Mouse (Mus musculus): ENCODE results near the gene Zfp865. TPM values are rescaled to one million over a fixed set of nuclear protein-coding genes. Genes with fewer than 3 reads are reported as not detected.

Gene Zfp865
- total RNA-seq (2014; fragmentation: Nextera tagmentation), result 50.6 and 54.8 TPM in 2 replicates
- total RNA-seq (2017), result 17.5 and 19.9 TPM in 2 replicates
- polyA plus RNA-seq (2012), result 121 and 146 TPM in 2 replicates

DNA sequence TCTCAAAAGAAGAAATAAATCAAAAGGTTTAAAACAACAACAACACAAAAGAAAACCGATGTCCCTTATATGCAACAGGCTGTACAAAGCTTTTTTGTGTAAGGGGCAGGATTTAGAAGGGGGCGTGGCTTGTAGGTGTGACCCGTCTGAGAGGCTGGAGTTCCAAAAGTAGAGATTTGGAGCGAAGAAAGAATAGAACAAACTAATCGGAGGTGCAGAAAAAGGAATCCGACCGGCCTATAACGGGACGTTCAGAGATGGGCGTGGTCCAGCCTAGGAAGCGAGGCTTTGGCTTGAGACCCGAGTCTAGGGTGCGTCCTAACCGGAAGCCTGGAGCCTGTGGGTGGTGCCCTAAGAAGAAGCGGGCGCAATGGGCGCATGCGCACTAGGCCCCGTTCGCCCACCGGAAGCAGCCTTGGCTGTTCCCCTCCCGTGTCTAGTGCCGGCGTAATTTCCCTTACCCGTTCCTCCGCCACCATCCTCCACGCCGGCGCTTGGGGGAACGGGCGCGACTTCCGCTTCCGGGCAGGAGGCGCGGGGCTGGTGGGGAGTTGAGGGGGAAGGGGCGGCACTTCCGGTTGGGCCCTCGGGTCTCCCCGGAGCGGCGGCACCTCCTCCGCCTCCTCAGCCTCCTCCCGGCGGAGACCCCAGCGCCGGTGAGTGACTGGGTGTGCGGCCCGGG lies at the start of gene Zfp865, which contains the start of gene Ccdc106:
Gene Zfp865, plus strand, starts transcription at position 377 of the 682 bp plus-strand sequence.
Gene Ccdc106, plus strand, starts transcription at position 554 of the 682 bp plus-strand sequence.
- peak; percentile 83 for ATAC-seq (ENCODE audit: extremely low read depth, insufficient number of reproducible peaks, low FRiP score, poor library complexity, severe bottlenecking)
- Histone ChIP-seq H3K4me3 (ENCODE audit: low read depth, low read length) (peak within 1 kb of the TSS; percentile 80), H3K4me1 (ENCODE audit: insufficient read depth, low read depth, low read length) (peaks cover 70% of the 10 kb centered on the region), H3K27me3 (ENCODE audit: insufficient read depth, low read length) (no peaks in the 10 kb centered on the region), H3K36me3 (replicated peaks) (peaks cover 61% of the 10 kb centered on the region), H3K9me3 (replicated peaks) (peaks cover 13% of the 10 kb centered on the region)
- DNase-seq (ENCODE audit: low spot score), result peak; percentile 93
- TF ChIP-seq CTCF (IDR thresholded peaks at IDR 0.05; ENCODE audit: low read depth, low read length), result no peak
- no peak for TF ChIP-seq GATA2 (IDR thresholded peaks at IDR 0.05; ENCODE audit: borderline replicate concordance, low read depth, low read length)

DNA sequence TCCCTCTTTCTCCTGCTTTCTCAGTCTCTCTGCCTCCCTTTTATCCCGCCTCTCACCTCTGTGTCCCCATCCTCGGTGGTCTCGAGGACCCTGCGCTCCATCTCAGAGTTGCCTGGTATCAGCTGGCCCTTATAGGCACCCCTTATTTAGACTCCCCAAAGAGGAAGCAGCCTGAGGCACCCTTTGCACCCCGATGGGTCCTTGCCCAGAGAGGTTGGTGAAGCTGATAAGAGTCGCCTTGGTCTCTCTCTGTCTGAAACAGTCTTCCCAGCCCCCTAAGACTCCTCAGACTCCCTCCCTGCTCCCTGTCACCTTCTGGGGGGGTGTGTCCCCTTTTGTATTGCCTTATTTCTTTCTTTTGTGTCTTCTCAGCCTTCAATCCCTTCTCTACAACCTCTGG lies 49.1 kb upstream of the Zfp865 start, which contains the start of gene Sbk3:
Gene Sbk3, minus strand, starts transcription at position 101 of the 400 bp plus-strand sequence.
- no peak for TF ChIP-seq GATA2 (IDR thresholded peaks at IDR 0.05; ENCODE audit: borderline replicate concordance, low read depth, low read length)
- no peak for TF ChIP-seq TAL1 (conservative IDR thresholded peaks at IDR 0.05; ENCODE audit: low read depth, low read length)
- no peak for TF ChIP-seq POLR2AphosphoS5 (IDR thresholded peaks at IDR 0.05; ENCODE audit: insufficient replicate concordance, low read depth, low read length)
- TF ChIP-seq GATA1 (IDR thresholded peaks at IDR 0.05; ENCODE audit: borderline replicate concordance, low read length), result no peak
- no peak for TF ChIP-seq CTCF (IDR thresholded peaks at IDR 0.05; ENCODE audit: low read depth, low read length)
- H3K4me3 ChIP-seq (ENCODE audit: low read depth, low read length), result no peak within 1 kb of the TSS
- DNase-seq (ENCODE audit: low spot score), result no peak

DNA sequence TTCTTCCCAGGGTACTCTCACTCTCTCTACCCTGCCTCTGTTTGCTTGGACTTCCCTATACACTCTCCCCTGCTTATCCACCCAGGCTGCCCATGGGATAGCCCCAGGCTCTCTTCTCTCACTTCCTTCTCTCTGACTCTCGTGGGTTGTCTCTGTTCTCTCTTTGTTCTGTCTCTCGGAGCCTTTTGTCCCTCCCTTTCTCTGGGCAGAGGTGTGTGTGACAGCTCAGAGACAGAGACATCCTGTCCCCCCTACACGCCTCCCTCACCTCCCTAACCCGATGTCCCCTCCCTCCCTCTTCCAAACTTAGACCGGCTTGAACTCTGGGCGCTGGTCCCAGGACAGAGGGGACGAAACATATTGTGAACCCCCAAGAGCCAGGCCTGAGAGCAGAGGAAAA lies 48.5 kb upstream of the Zfp865 start:
- no peak overlapping the region for H3K4me3 ChIP-seq (ENCODE audit: low read depth, low read length)
- TF ChIP-seq TAL1 (conservative IDR thresholded peaks at IDR 0.05; ENCODE audit: low read depth, low read length), result no peak
- TF ChIP-seq POLR2AphosphoS5 (IDR thresholded peaks at IDR 0.05; ENCODE audit: insufficient replicate concordance, low read depth, low read length), result no peak
- no peak for TF ChIP-seq CTCF (IDR thresholded peaks at IDR 0.05; ENCODE audit: low read depth, low read length)
- TF ChIP-seq GATA2 (IDR thresholded peaks at IDR 0.05; ENCODE audit: borderline replicate concordance, low read depth, low read length), result no peak
- TF ChIP-seq GATA1 (IDR thresholded peaks at IDR 0.05; ENCODE audit: borderline replicate concordance, low read length), result no peak
- ATAC-seq (ENCODE audit: extremely low read depth, insufficient number of reproducible peaks, low FRiP score, poor library complexity, severe bottlenecking) (no peak), DNase-seq (ENCODE audit: low spot score) (no peak)
- no peaks in the 10 kb centered on the region for H3K36me3 ChIP-seq (replicated peaks)
- peaks cover under 1% of the 10 kb centered on the region for H3K9me3 ChIP-seq (replicated peaks)
- peaks cover 2% of the 10 kb centered on the region; the same call in 1 of the 2 replicates for H3K4me1 ChIP-seq (ENCODE audit: insufficient read depth, low read depth, low read length)
- H3K27me3 ChIP-seq (ENCODE audit: insufficient read depth, low read length), result peaks cover 26% of the 10 kb centered on the region

More for the DNA sequence above, 49.1 kb upstream of the Zfp865 start, which contains the start of gene Sbk3:
- no peaks in the 10 kb centered on the region for H3K9me3 ChIP-seq (replicated peaks)
- peaks cover 26% of the 10 kb centered on the region for H3K27me3 ChIP-seq (ENCODE audit: insufficient read depth, low read length)
- H3K36me3 ChIP-seq (replicated peaks), result no peaks in the 10 kb centered on the region
- no peak for ATAC-seq (ENCODE audit: extremely low read depth, insufficient number of reproducible peaks, low FRiP score, poor library complexity, severe bottlenecking)
- H3K4me1 ChIP-seq (ENCODE audit: insufficient read depth, low read depth, low read length), result peaks cover 2% of the 10 kb centered on the region; the same call in 1 of the 2 replicates

DNA sequence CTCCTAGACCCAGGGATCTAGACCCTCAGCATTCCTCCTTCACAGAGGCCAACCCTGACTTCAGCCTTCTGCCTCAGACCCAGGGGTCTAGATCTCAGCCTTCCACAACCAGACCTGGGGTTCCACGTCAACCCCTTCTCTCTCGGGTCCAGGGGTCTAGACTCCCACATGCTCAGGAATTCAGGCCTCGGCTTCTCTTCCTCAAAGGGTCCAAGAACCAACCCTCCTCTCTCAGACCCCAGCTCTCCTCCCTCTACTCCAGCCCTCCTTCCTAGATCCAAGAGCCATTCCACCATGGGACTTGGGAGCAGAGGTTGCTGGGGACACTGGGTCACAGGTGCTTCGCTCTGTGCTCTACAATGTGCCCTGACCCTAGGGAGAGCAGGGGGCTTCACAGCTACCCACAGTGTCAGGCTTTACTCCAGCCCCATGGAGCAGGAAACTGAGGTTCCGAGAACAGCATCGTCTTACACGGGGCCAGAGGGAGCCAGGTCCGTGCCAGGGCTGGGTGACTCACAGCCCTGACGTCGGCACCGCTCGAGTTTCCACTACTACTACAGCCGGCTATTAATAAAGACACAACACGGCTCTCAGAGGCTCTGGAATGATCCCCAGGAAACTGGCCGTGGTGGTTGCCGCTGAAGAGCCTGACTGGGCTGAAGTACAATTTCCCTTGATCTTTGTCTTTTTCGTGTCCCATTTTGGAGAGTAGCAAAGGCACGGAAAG lies 47.7 kb upstream of the Zfp865 start:
- Histone ChIP-seq H3K36me3 (replicated peaks) (no peaks in the 10 kb centered on the region), H3K4me3 (ENCODE audit: low read depth, low read length) (no peak overlapping the region), H3K4me1 (ENCODE audit: insufficient read depth, low read depth, low read length) (peaks cover 2% of the 10 kb centered on the region; the same call in 1 of the 2 replicates), H3K27me3 (ENCODE audit: insufficient read depth, low read length) (peaks cover 24% of the 10 kb centered on the region), H3K9me3 (replicated peaks) (peaks cover 3% of the 10 kb centered on the region)
- TF ChIP-seq POLR2AphosphoS5 (IDR thresholded peaks at IDR 0.05; ENCODE audit: insufficient replicate concordance, low read depth, low read length) (no peak), CTCF (IDR thresholded peaks at IDR 0.05; ENCODE audit: low read depth, low read length) (no peak), GATA2 (IDR thresholded peaks at IDR 0.05; ENCODE audit: borderline replicate concordance, low read depth, low read length) (no peak), TAL1 (conservative IDR thresholded peaks at IDR 0.05; ENCODE audit: low read depth, low read length) (no peak), GATA1 (IDR thresholded peaks at IDR 0.05; ENCODE audit: borderline replicate concordance, low read length) (no peak)
- ATAC-seq (ENCODE audit: extremely low read depth, insufficient number of reproducible peaks, low FRiP score, poor library complexity, severe bottlenecking), result no peak
- no peak for DNase-seq (ENCODE audit: low spot score)

DNA sequence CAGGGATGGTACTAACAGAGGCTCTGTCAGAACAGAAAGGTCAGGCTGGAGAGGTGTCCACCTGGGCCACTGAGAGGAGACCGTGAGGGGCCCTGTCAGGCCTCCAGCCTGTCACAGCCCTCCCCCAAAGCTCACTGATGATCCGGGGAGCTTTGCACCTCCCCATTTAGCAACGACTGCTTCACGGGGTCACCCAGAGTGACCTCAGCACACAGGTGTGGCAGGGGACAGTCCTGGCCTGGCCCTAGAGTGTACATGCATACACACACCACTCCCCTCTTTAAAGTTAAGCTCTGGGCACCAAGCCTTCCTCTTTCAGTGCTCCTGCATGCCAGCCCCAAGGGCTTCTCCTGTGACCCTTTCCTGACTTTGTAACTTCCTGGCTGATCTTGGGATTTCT lies 44.7 kb upstream of the Zfp865 start:
- Histone ChIP-seq H3K9me3 (replicated peaks) (peaks cover 3% of the 10 kb centered on the region), H3K36me3 (replicated peaks) (no peaks in the 10 kb centered on the region), H3K4me1 (ENCODE audit: insufficient read depth, low read depth, low read length) (peaks cover 2% of the 10 kb centered on the region; the same call in 1 of the 2 replicates), H3K4me3 (ENCODE audit: low read depth, low read length) (no peak overlapping the region), H3K27me3 (ENCODE audit: insufficient read depth, low read length) (peaks cover 18% of the 10 kb centered on the region)
- TF ChIP-seq POLR2AphosphoS5 (IDR thresholded peaks at IDR 0.05; ENCODE audit: insufficient replicate concordance, low read depth, low read length) (no peak), CTCF (IDR thresholded peaks at IDR 0.05; ENCODE audit: low read depth, low read length) (no peak), GATA1 (IDR thresholded peaks at IDR 0.05; ENCODE audit: borderline replicate concordance, low read length) (no peak), GATA2 (IDR thresholded peaks at IDR 0.05; ENCODE audit: borderline replicate concordance, low read depth, low read length) (no peak), TAL1 (conservative IDR thresholded peaks at IDR 0.05; ENCODE audit: low read depth, low read length) (no peak)
- ATAC-seq (ENCODE audit: extremely low read depth, insufficient number of reproducible peaks, low FRiP score, poor library complexity, severe bottlenecking) (no peak), DNase-seq (ENCODE audit: low spot score) (no peak)

DNA sequence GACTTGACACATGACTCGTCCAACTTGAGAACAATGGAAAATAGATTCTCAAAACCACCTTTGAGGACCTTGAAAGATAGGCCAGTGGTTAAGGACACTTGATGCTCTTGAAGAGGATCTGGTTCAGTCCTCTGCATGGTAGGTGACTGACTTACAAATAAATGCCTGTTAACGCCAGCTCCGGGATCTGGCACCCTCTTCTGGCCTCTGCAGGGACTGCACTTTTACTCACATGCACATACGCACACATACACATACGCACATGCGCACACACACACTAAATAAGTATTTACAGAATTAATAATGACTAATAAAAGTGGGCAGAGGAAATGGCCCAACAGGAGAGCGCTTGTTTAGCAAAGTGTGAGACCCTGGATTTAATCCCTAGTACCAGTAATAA lies 43.3 kb upstream of the Zfp865 start:
- H3K4me3 ChIP-seq (ENCODE audit: low read depth, low read length), result no peak overlapping the region
- peaks cover 3% of the 10 kb centered on the region for H3K9me3 ChIP-seq (replicated peaks)
- no peaks in the 10 kb centered on the region for H3K36me3 ChIP-seq (replicated peaks)
- H3K27me3 ChIP-seq (ENCODE audit: insufficient read depth, low read length), result peaks cover 12% of the 10 kb centered on the region
- no peak for ATAC-seq (ENCODE audit: extremely low read depth, insufficient number of reproducible peaks, low FRiP score, poor library complexity, severe bottlenecking)
- no peak for DNase-seq (ENCODE audit: low spot score)
- no peak for TF ChIP-seq CTCF (IDR thresholded peaks at IDR 0.05; ENCODE audit: low read depth, low read length)
- TF ChIP-seq GATA2 (IDR thresholded peaks at IDR 0.05; ENCODE audit: borderline replicate concordance, low read depth, low read length), result no peak
- TF ChIP-seq POLR2AphosphoS5 (IDR thresholded peaks at IDR 0.05; ENCODE audit: insufficient replicate concordance, low read depth, low read length), result no peak
- TF ChIP-seq TAL1 (conservative IDR thresholded peaks at IDR 0.05; ENCODE audit: low read depth, low read length), result no peak
- no peak for TF ChIP-seq GATA1 (IDR thresholded peaks at IDR 0.05; ENCODE audit: borderline replicate concordance, low read length)
- 0 out of 2 replicates have a peak, but pooled peaks cover 2% of the 10 kb centered on the region for H3K4me1 ChIP-seq (ENCODE audit: insufficient read depth, low read depth, low read length)
